Mouse (Mus musculus): ENCODE data around the gene Adgrb2.

The Adgrb2 gene

DNA sequence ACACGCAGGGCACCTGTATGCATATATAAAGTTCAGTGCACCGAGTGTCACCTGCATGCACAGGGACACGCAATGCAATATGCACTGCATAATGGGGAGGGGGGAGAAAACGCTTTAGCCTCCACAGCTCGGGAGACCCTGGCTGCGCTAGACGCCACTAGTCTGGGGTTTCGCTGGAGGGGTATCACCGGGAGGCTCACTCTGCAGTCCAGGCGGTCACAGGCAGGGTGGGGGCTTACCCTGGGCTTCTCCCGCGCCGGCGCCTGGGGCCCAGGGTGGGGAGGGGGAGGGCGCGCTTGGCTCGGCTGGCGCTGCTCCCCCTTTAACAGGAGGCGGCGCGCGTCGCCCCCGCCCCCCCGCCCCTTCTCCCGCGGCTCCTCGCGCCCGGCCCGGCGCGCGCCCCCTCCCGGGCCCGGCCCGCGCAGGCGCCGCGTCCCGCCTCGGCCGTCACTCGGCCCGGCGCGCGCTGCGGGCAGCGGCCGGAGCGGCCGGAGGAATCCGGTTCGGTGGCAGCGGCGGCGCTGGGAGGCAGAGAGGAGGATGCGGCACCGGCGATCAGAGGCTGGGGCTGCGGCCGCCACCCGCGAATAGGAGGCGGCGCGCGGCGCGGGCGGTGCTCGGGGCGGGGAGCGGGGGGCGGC, at the start of gene Adgrb2:
Gene Adgrb2, plus strand, starts transcription at position 450 of the 641 bp plus-strand sequence.
- in situ Hi-C loops (cut with MboI), result no loop called here

- in situ Hi-C loops (cut with MboI), result no loop called here
Measured at GRCm38 (mm10) chr4:129951359-129951821, 33.3 kb upstream of the Adgrb2 start.

GRCm38 (mm10) chr4:129952241-129952810, 32.3 kb upstream of the Adgrb2 start:
- in situ Hi-C loops (cut with MboI), result no loop called here

GRCm38 (mm10) chr4:129954527-129954926, 30.1 kb upstream of the Adgrb2 start:
- in situ Hi-C loops (cut with MboI), result no loop called here

DNA sequence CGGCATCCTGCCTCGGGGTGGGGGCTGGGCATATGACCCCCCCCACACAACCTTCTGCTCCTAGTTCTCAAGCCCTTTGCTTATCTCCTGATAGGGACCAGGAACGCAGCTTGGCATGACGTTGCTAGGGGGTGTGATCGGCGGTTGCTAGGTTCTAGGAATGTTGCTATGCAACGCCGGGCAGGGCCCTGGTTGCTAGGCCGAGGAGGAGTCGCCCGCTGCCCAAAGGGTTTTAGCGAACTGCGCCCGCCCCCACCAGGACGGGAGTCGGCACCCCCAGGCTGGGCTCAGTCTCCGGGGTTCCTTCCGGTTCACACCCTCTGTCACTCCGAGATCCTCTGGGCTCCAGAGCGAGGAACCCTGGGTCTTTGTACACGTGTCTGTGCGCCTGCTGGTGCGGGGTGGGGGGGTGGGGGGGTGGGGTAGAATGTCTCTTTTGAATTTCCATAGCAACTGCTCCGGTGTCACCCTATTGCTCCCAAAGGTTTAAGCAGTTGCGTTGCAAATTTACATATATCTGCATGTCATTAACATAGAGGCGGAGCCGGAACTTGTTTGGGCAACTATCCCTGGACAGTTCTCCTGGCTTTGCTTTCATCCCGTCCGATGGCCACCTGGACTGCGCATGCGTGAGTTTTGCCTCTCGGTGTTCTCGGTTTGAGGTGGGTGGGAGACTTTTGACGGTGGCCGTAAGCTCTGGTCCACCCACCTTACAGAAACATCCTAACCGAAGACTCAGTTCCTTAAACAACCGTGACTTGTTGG, 24.3 kb upstream of the Adgrb2 start:
- in situ Hi-C loops (cut with MboI), result no loop called here

DNA sequence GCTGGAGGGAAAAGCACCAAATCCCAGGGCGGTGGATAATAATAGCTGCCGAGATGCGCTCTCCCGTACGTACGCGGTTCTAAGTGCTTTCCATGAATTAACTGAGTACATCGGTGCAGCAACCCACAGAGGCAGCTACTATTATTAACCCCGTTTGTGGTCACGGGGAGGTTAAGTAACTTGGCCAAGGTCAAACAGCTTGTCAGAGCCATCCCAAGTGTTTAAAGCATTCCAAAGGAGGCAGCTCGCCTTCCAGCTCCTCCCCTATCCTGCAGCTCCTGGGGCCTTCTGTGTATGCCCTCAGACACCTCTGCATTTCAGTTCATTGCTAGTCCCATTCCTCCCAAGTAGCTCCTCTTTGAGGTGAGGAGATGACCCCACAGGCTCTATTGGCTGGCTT, 19.4 kb upstream of the Adgrb2 start:
- in situ Hi-C loops (cut with MboI), result no loop called here

DNA sequence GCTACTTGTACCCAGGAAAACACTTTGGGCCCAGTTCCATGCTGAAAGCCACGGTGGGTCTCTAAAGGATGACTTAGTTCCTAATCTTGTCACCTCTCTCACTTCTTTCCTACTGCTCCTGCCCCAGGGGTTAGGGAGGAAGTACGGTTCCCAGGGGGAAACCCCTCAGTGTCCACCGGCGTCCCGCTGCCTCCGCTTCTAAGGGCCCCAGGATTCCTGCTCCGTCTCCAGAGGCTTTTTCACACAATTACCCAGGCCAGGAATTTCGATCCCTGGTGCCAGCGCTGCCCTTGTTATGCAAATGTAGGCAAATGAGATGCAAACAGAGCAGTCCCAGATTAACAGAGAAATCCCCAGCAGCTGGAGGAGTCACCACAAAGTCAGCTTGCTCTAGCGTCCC, 18.5 kb upstream of the Adgrb2 start:
- in situ Hi-C loops (cut with MboI), result no loop called here

GRCm38 (mm10) chr4:129967024-129968014, 17.4 kb upstream of the Adgrb2 start:
- in situ Hi-C loops (cut with MboI), result no loop called here

DNA sequence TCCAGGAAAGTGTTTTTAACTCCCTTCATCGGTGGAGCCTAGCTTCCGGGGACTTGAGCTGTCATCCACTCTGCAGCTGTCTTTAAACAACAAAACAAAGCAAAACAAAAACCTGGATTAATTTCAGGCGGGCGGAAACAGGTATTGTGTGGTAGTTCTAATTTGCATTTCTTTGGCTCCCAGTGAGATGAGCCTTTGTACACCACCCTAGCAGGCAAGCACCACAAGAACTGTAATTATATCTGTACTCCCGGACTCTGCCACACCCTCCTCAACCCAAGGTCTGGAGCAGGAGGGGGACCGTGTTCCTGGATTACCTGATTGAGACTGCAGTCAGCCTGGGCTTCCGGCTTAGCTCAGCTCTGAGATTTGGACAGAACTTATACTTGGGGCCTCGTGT, 14.5 kb upstream of the Adgrb2 start:
- in situ Hi-C loops (cut with MboI), result no loop called here

- in situ Hi-C loops (cut with MboI), result no loop called here
Measured at GRCm38 (mm10) chr4:129970861-129971260, 13.8 kb upstream of the Adgrb2 start.

- in situ Hi-C loops (cut with MboI), result no loop called here
Measured at GRCm38 (mm10) chr4:129971989-129972388, 12.7 kb upstream of the Adgrb2 start.

GRCm38 (mm10) chr4:129974285-129974684, 10.4 kb upstream of the Adgrb2 start:
- in situ Hi-C loops (cut with MboI), result no loop called here

- in situ Hi-C loops (cut with MboI), result no loop called here
Measured at GRCm38 (mm10) chr4:129977256-129977655, 7.4 kb upstream of the Adgrb2 start.

DNA sequence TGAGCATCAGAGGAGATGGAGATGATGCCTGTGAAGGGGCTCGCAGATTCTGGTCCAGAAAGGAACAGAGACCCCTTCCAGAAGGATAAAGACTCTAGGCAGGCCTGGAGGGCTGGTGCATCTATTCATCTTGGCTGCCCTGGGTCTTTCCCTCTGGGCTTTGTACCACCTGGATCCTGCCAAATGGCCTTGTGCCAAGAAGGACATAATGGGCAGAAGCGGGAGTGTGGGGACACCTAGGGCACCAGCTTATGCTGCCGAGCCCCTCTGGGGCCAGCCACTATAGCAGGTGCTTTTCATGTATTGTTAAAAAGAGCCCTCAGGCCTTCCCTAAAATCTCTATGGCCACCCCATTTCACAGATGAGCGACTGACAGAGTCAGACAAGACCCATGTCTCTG, 6.4 kb upstream of the Adgrb2 start:
- in situ Hi-C loops (cut with MboI), result no loop called here

DNA sequence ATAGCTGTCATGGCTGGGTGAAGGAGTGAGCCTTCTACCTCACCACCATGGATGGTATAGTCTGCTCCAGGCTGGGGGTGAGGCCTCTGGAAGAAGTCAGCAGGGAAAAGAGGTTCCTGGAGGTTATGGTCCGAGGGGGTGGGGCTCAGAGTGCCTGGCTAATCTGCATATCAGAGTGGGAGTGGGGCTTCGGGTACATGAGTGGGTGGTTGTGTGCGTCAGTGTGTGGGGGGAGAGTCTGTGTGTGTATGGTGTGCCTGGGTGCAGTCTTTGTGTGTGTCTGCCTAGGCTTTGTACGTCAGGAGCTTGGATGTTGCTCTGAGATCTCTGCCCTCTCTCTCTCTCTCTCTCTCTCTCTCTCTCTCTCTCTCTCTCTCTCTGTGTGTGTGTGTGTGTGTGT, 5.7 kb upstream of the Adgrb2 start:
- in situ Hi-C loops (cut with MboI), result no loop called here

DNA sequence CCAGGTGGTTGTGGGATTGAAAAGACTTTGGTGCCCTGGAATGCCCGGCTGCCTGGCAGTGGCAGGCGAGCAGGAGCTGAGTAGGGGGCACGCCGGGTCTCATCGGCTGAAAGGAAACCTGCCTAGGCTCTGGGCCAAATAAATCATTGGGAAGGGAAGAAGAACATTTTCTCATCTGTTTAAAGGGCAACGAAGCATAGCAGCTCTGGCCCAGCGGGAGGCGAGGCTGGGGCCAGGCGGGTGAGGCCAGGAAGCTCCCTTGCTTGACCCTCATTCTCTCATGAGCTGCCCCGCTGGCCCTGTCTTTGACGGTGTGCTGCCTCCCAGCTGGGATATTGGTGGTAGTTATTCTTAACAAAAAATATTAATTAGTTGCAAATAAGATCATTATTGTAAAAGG, 3.0 kb upstream of the Adgrb2 start:
- in situ Hi-C loops (cut with MboI), result no loop called here

- in situ Hi-C loops (cut with MboI), result no loop called here
Measured at GRCm38 (mm10) chr4:129983046-129983445, 1.6 kb upstream of the Adgrb2 start.

DNA sequence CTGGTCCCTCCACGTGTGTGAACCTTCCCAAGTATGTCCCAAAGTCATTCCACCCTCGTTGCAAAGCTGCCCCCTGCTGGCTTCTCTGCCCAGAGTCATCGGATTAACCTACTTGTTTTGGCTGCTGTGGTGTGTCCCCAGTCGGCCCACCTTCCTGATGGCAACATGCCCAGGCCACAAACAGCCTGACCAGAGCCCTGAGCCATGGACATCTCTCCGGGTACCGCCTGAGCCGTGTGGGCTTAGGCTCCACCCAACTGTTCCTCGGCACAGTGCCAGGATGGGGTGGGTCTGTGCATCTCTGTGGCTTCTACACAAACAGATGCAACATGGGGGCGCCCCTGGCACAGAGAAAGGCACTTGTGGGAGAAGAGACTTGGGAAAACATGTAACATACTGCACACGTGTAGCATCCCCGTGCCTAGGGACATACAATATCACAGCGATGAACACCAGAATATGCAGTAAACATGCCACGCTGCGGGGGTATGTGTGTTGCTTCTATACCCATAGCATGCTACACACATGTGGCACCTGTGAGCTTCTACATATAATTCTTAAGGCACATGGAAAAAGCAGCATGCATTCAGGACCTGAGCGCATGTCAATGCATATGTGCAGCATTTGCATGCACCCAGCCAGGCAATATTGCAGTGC, 778 bp upstream of the Adgrb2 start:
- in situ Hi-C loops (cut with MboI), result no loop called here

- in situ Hi-C loops (cut with MboI), result no loop called here
Measured at GRCm38 (mm10) chr4:129985161-129985670, 546 bp downstream of the Adgrb2 start.

GRCm38 (mm10) chr4:129985671-129986441, 1.2 kb downstream of the Adgrb2 start:
- in situ Hi-C loops (cut with MboI), result no loop called here

Measured in mature B cell (primary cell).